Mouse (Mus musculus) G1E (cell line): ENCODE data around the gene Zfp609. TPM values are rescaled to one million over a fixed set of nuclear protein-coding genes. Genes with fewer than 3 reads are reported as not detected.

Experiments
- ATAC-seq: 2 replicates; pipeline ENCODE4 v1.8.0; 2016; ENCODE audit warnings: mild to moderate bottlenecking; ENCODE audit not compliant: insufficient number of reproducible peaks, poor library complexity, low FRiP score, severe bottlenecking; ENCODE audit errors: extremely low read depth
- DNase-seq: peaks from one replicate; pipeline ENCODE4 v3.0.0; 2012; ENCODE audit warnings: low spot score
- H3K27me3 ChIP-seq: 2 replicates; pipeline ENCODE4 v1.6.1; 2012; ENCODE audit warnings: mild to moderate bottlenecking, low read length, inconsistent platforms; ENCODE audit not compliant: insufficient read depth
- H3K36me3 ChIP-seq: replicated peaks from 2 replicates; pipeline ENCODE3; 2012; ENCODE audit warnings: mild to moderate bottlenecking, inconsistent platforms
- H3K4me1 ChIP-seq: 2 replicates; pipeline ENCODE4 v1.6.1; 2012; ENCODE audit warnings: low read depth, low read length, inconsistent platforms, mixed read lengths; ENCODE audit not compliant: insufficient read depth
- H3K4me3 ChIP-seq: 2 replicates; pipeline ENCODE4 v1.5.1; 2012; ENCODE audit warnings: low read depth, mild to moderate bottlenecking, inconsistent platforms, low read length, moderate library complexity, mixed read lengths
- H3K9me3 ChIP-seq: replicated peaks from 2 replicates; pipeline ENCODE4 v1.6.1; 2012; ENCODE audit warnings: inconsistent platforms
- CTCF ChIP-seq: IDR thresholded peaks from 2 replicates; pipeline ENCODE4 v1.5.1; 2012; ENCODE audit warnings: low read depth, low read length, inconsistent platforms, mixed read lengths
- GATA1 ChIP-seq: IDR thresholded peaks from 2 replicates; pipeline ENCODE4 v1.6.1; 2012; ENCODE audit warnings: borderline replicate concordance, low read length, inconsistent platforms, mixed read lengths
- GATA2 ChIP-seq: IDR thresholded peaks from 2 replicates; pipeline ENCODE4 v1.6.1; 2012; ENCODE audit warnings: low read depth, low read length, inconsistent platforms, borderline replicate concordance
- POLR2AphosphoS5 ChIP-seq: IDR thresholded peaks from 2 replicates; pipeline ENCODE4 v1.6.1; 2012; ENCODE audit warnings: low read depth, low read length, inconsistent platforms; ENCODE audit not compliant: insufficient replicate concordance
- TAL1 ChIP-seq: conservative IDR thresholded peaks from 2 replicates; pipeline ENCODE4 v1.6.1; 2012; ENCODE audit warnings: low read depth, low read length, inconsistent platforms, mixed read lengths
- polyA plus RNA-seq: library from polyadenylated mRNA; stranded (reverse); fragments of >175 nt; gene quantifications from 2 replicates; pipeline ENCODE4 v1.2.3, GENCODE M21; 2012
- total RNA-seq, 2 experiments: library from RNA; stranded (forward) in 1 of 2; stranded (reverse) in 1 of 2; fragments of 200-1000 nt in 1 of 2; fragments of >200 nt in 1 of 2; fragmentation: Nextera tagmentation in 1 of 2; gene quantifications; 2 replicates each; pipeline ENCODE4 v1.2.3; 2014 to 2017

The Zfp609 gene
- total RNA-seq (2014; fragmentation: Nextera tagmentation) (60.3 and 69.2 TPM in 2 replicates), total RNA-seq (2017) (2.6 and 4.0 TPM in 2 replicates), polyA plus RNA-seq (62.3 and 83.9 TPM in 2 replicates)

- H3K27me3 ChIP-seq: no peaks in the 10 kb centered on the region
- peak within 1 kb of the TSS; percentile 87 for H3K4me3 ChIP-seq
- DNase-seq (peak; percentile 75), ATAC-seq (peak; percentile 35; the same call in 1 of the 2 replicates)
- no peaks in the 10 kb centered on the region for H3K9me3 ChIP-seq
- TF ChIP-seq POLR2AphosphoS5: no peak
- TF ChIP-seq TAL1: no peak
- no peak for TF ChIP-seq GATA1
- no peak for TF ChIP-seq CTCF
- no peak for TF ChIP-seq GATA2
- H3K36me3 ChIP-seq: peaks cover 27% of the 10 kb centered on the region
- peaks cover 54% of the 10 kb centered on the region for H3K4me1 ChIP-seq
Measured at GRCm38 (mm10) chr9:65827344-65828015, at the start of gene Zfp609. Gene Zfp609, minus strand, starts transcription at chr9:65827564.

- no peak for TF ChIP-seq CTCF
- no peak for TF ChIP-seq GATA2
- TF ChIP-seq GATA1: no peak
- no peak for TF ChIP-seq TAL1
- no peak for TF ChIP-seq POLR2AphosphoS5
- Histone ChIP-seq H3K4me3 (no peak overlapping the region), H3K9me3 (no peaks in the 10 kb centered on the region), H3K27me3 (no peaks in the 10 kb centered on the region), H3K36me3 (peaks cover 57% of the 10 kb centered on the region), H3K4me1 (no peaks in the 10 kb centered on the region)
- no peak for ATAC-seq
- no peak for DNase-seq
Measured at GRCm38 (mm10) chr9:65859656-65860055, 32.3 kb upstream of the Zfp609 start.

- TF ChIP-seq CTCF (no peak), TAL1 (no peak), POLR2AphosphoS5 (no peak), GATA2 (no peak), GATA1 (no peak)
- Histone ChIP-seq H3K9me3 (no peaks in the 10 kb centered on the region), H3K36me3 (peaks cover 70% of the 10 kb centered on the region), H3K4me3 (no peak overlapping the region), H3K27me3 (no peaks in the 10 kb centered on the region), H3K4me1 (peaks cover 6% of the 10 kb centered on the region; the same call in 1 of the 2 replicates)
- ATAC-seq (no peak), DNase-seq (no peak)
Measured at GRCm38 (mm10) chr9:65850203-65850602, 22.8 kb upstream of the Zfp609 start.

GRCm38 (mm10) chr9:65848154-65848553 is 20.8 kb upstream of the Zfp609 start:
- Histone ChIP-seq H3K4me3 (no peak overlapping the region), H3K9me3 (no peaks in the 10 kb centered on the region), H3K4me1 (peaks cover 9% of the 10 kb centered on the region; the same call in 1 of the 2 replicates), H3K27me3 (no peaks in the 10 kb centered on the region), H3K36me3 (peaks cover 67% of the 10 kb centered on the region)
- ATAC-seq (no peak), DNase-seq (no peak)
- TF ChIP-seq POLR2AphosphoS5 (no peak), GATA2 (no peak), TAL1 (no peak)

GRCm38 (mm10) chr9:65844421-65845165 is 17.2 kb upstream of the Zfp609 start:
- Histone ChIP-seq H3K9me3 (no peaks in the 10 kb centered on the region), H3K4me3 (no peak overlapping the region), H3K27me3 (no peaks in the 10 kb centered on the region), H3K4me1 (peaks cover 9% of the 10 kb centered on the region; the same call in 1 of the 2 replicates), H3K36me3 (peaks cover 52% of the 10 kb centered on the region)
- ATAC-seq (no peak), DNase-seq (no peak)
- no peak for TF ChIP-seq CTCF

GRCm38 (mm10) chr9:65839841-65840240 is 12.5 kb upstream of the Zfp609 start:
- Histone ChIP-seq H3K4me3 (no peak overlapping the region), H3K27me3 (no peaks in the 10 kb centered on the region), H3K9me3 (no peaks in the 10 kb centered on the region), H3K36me3 (peaks cover 46% of the 10 kb centered on the region), H3K4me1 (peaks cover 6% of the 10 kb centered on the region)
- TF ChIP-seq GATA1 (no peak), TAL1 (no peak), POLR2AphosphoS5 (no peak), GATA2 (no peak), CTCF (no peak)
- ATAC-seq (no peak), DNase-seq (no peak)
